Mouse (Mus musculus) MEL (cell line): ENCODE results near the gene Tmem151a. TPM values are rescaled to one million over a fixed set of nuclear protein-coding genes. Genes with fewer than 3 reads are reported as not detected.

Experiments used
- DNase-seq: peaks from one replicate; pipeline ENCODE4 v3.0.0; 2011; ENCODE audit warnings: low read depth, low spot score
- H3K27ac ChIP-seq: 2 replicates; pipeline ENCODE4 v1.5.1; 2012; ENCODE audit warnings: low read depth, mild to moderate bottlenecking, control low read depth, low read length, moderate library complexity; ENCODE audit not compliant: control insufficient read depth
- H3K27me3 ChIP-seq, 2 experiments: fragments of 150-350 bp in 1 of 2; sonication (generic) in 1 of 2; 2 replicates each; pipeline ENCODE4 v1.6.1; 2012; ENCODE audit warnings: low read length in 2 of 2, mild to moderate bottlenecking in 2 of 2, improper control_type of control experiment in 1 of 2, moderate library complexity in 1 of 2; ENCODE audit not compliant: insufficient read depth in 2 of 2, control insufficient read depth in 1 of 2
- H3K36me3 ChIP-seq, 2 experiments: 2 replicates each; pipeline ENCODE4 v1.6.1; 2012 to 2014; ENCODE audit warnings: low read length in 2 of 2, improper control_type of control experiment in 1 of 2, inconsistent platforms in 1 of 2, mild to moderate bottlenecking in 1 of 2; ENCODE audit not compliant: insufficient read depth in 2 of 2, control insufficient read depth in 1 of 2
- H3K4me1 ChIP-seq, 2 experiments: fragments of 150-350 bp in 1 of 2; sonication (generic) in 1 of 2; 2 replicates each; pipeline ENCODE4 v1.6.1; 2012; ENCODE audit warnings: low read length in 2 of 2, improper control_type of control experiment in 1 of 2, mild to moderate bottlenecking in 1 of 2; ENCODE audit not compliant: insufficient read depth in 2 of 2, control insufficient read depth in 1 of 2
- H3K4me3 ChIP-seq, 2 experiments: fragments of 150-350 bp in 1 of 2; sonication (generic) in 1 of 2; 2 replicates each; pipeline ENCODE4 v1.5.1; 2012; ENCODE audit warnings: low read depth in 2 of 2, low read length in 2 of 2, mild to moderate bottlenecking in 2 of 2, moderate library complexity in 2 of 2, control low read depth in 1 of 2, improper control_type of control experiment in 1 of 2; ENCODE audit not compliant: control insufficient read depth in 1 of 2, insufficient read depth in 1 of 2
- H3K79me2 ChIP-seq: 2 replicates; pipeline ENCODE4 v1.6.1; 2012; ENCODE audit warnings: mild to moderate bottlenecking, low read length, moderate library complexity; ENCODE audit not compliant: control insufficient read depth, poor library complexity, insufficient read depth
- H3K9ac ChIP-seq: 2 replicates; pipeline ENCODE4 v1.6.1; 2012; ENCODE audit warnings: low read depth, mild to moderate bottlenecking, control low read depth, low read length, moderate library complexity; ENCODE audit not compliant: control insufficient read depth, poor library complexity, severe bottlenecking
- H3K9me3 ChIP-seq: fragments of 150-350 bp; sonication (generic); replicated peaks from 2 replicates; pipeline ENCODE4 v1.6.1; 2012; ENCODE audit warnings: mild to moderate bottlenecking, low read length, improper control_type of control experiment, moderate library complexity; ENCODE audit not compliant: insufficient read depth
- CHD1 ChIP-seq: IDR thresholded peaks from 2 replicates; pipeline ENCODE4 v1.6.1; 2012; ENCODE audit warnings: low read depth, mild to moderate bottlenecking, inconsistent platforms, low read length, improper control_type of control experiment
- CHD2 ChIP-seq: IDR thresholded peaks from 2 replicates; pipeline ENCODE4 v1.6.1; 2011; ENCODE audit warnings: low read length, improper control_type of control experiment
- E2F4 ChIP-seq: IDR thresholded peaks from 2 replicates; pipeline ENCODE4 v1.6.1; 2011; ENCODE audit warnings: low read depth, low read length, improper control_type of control experiment, borderline replicate concordance
- ELF1 ChIP-seq: IDR thresholded peaks from 2 replicates; pipeline ENCODE4 v1.6.1; 2014; ENCODE audit warnings: low read depth, mild to moderate bottlenecking, inconsistent platforms, low read length, improper control_type of control experiment, moderate library complexity
- EP300 ChIP-seq, 2 experiments: IDR thresholded peaks; 2 replicates each; pipeline ENCODE4 v1.6.1; 2011; ENCODE audit warnings: improper control_type of control experiment in 2 of 2, low read length in 2 of 2, low read depth in 1 of 2, mild to moderate bottlenecking in 1 of 2
- ETS1 ChIP-seq: IDR thresholded peaks from 2 replicates; pipeline ENCODE4 v1.6.1; 2012; ENCODE audit warnings: low read depth, mild to moderate bottlenecking, inconsistent platforms, low read length, improper control_type of control experiment, moderate library complexity
- GATA1 ChIP-seq: IDR thresholded peaks from 2 replicates; pipeline ENCODE4 v1.6.1; 2011; ENCODE audit warnings: low read depth, low read length, improper control_type of control experiment
- JUND ChIP-seq: IDR thresholded peaks from 2 replicates; pipeline ENCODE4 v1.6.1; 2011; ENCODE audit warnings: low read depth, mild to moderate bottlenecking, improper control_type of control experiment, low read length
- KAT2A ChIP-seq: conservative IDR thresholded peaks from 2 replicates; pipeline ENCODE4 v1.6.1; 2012; ENCODE audit warnings: low read depth, low read length, improper control_type of control experiment, inconsistent platforms
- MAX ChIP-seq: IDR thresholded peaks from 2 replicates; pipeline ENCODE4 v1.6.1; 2011; ENCODE audit warnings: low read length, improper control_type of control experiment
- MAZ ChIP-seq: IDR thresholded peaks from 2 replicates; pipeline ENCODE4 v1.6.1; 2012; ENCODE audit warnings: low read depth, mild to moderate bottlenecking, inconsistent platforms, low read length, improper control_type of control experiment
- MXI1 ChIP-seq: IDR thresholded peaks from 2 replicates; pipeline ENCODE4 v1.6.1; 2011; ENCODE audit warnings: mild to moderate bottlenecking, low read depth, low read length, improper control_type of control experiment
- MYB ChIP-seq: IDR thresholded peaks from 2 replicates; pipeline ENCODE4 v1.6.1; 2011; ENCODE audit warnings: mild to moderate bottlenecking, low read depth, low read length, improper control_type of control experiment
- MYC ChIP-seq: IDR thresholded peaks from 2 replicates; pipeline ENCODE4 v1.6.1; 2011; ENCODE audit warnings: low read depth, mild to moderate bottlenecking, low read length, improper control_type of control experiment, moderate library complexity
- NELFE ChIP-seq: IDR thresholded peaks from 2 replicates; pipeline ENCODE4 v1.6.1; 2011; ENCODE audit warnings: low read depth, low read length, improper control_type of control experiment
- POLR2AphosphoS2 ChIP-seq: IDR thresholded peaks from 2 replicates; pipeline ENCODE4 v1.6.1; 2011; ENCODE audit warnings: low read length, improper control_type of control experiment
- RAD21 ChIP-seq: IDR thresholded peaks from 2 replicates; pipeline ENCODE4 v1.6.1; 2011; ENCODE audit warnings: mild to moderate bottlenecking, low read depth, low read length, improper control_type of control experiment
- RCOR1 ChIP-seq: IDR thresholded peaks from 2 replicates; pipeline ENCODE4 v1.6.1; 2012; ENCODE audit warnings: low read depth, mild to moderate bottlenecking, inconsistent platforms, low read length, improper control_type of control experiment
- SIN3A ChIP-seq: IDR thresholded peaks from 2 replicates; pipeline ENCODE4 v1.6.1; 2012; ENCODE audit warnings: low read length, improper control_type of control experiment, inconsistent platforms
- SMC3 ChIP-seq: IDR thresholded peaks from 2 replicates; pipeline ENCODE4 v1.6.1; 2011; ENCODE audit warnings: low read depth, low read length, improper control_type of control experiment
- TAL1 ChIP-seq: IDR thresholded peaks from 2 replicates; pipeline ENCODE4 v1.6.1; 2012; ENCODE audit warnings: mild to moderate bottlenecking, inconsistent platforms, low read length, moderate library complexity, mixed read lengths
- TBP ChIP-seq: IDR thresholded peaks from 2 replicates; pipeline ENCODE4 v1.8.0; 2011; ENCODE audit warnings: low read depth, low read length, improper control_type of control experiment
- UBTF ChIP-seq: IDR thresholded peaks from 2 replicates; pipeline ENCODE4 v1.6.1; 2012; ENCODE audit warnings: low read depth, mild to moderate bottlenecking, inconsistent platforms, low read length, improper control_type of control experiment, moderate library complexity, borderline replicate concordance; ENCODE audit not compliant: insufficient read depth
- USF1 ChIP-seq: IDR thresholded peaks from 2 replicates; pipeline ENCODE4 v1.6.1; 2014; ENCODE audit warnings: low read depth, mild to moderate bottlenecking, inconsistent platforms, low read length, improper control_type of control experiment, moderate library complexity
- ZC3H11A ChIP-seq: IDR thresholded peaks from 2 replicates; pipeline ENCODE4 v1.6.1; 2012; ENCODE audit warnings: low read depth, mild to moderate bottlenecking, inconsistent platforms, low read length, improper control_type of control experiment
- ZKSCAN1 ChIP-seq: IDR thresholded peaks from 2 replicates; pipeline ENCODE4 v1.6.1; 2012; ENCODE audit warnings: low read depth, mild to moderate bottlenecking, inconsistent platforms, low read length, improper control_type of control experiment, moderate library complexity
- polyA plus RNA-seq, 2 experiments: library from polyadenylated mRNA; stranded (reverse) in 1 of 2; unstranded in 1 of 2; fragments of >175 nt in 1 of 2; fragments of >200 nt in 1 of 2; gene quantifications; 2 replicates each; pipeline versions ENCODE4 v1.2.1 to v1.2.4; 2012; ENCODE audit warnings: low replicate concordance in 2 of 2, low read depth in 1 of 2; ENCODE audit not compliant: insufficient read length in 2 of 2, insufficient read depth in 1 of 2, missing spikeins in 1 of 2
- total RNA-seq: library from RNA; depleted of rRNA; stranded (reverse); fragments of 300-350 nt; gene quantifications from 2 replicates; pipeline ENCODE4 v1.2.3, GENCODE M21; 2012

Tmem151a gene
- total and polyA plus RNA-seq, 3 experiments = 0.63 TPM; not detected in 2

DNA sequence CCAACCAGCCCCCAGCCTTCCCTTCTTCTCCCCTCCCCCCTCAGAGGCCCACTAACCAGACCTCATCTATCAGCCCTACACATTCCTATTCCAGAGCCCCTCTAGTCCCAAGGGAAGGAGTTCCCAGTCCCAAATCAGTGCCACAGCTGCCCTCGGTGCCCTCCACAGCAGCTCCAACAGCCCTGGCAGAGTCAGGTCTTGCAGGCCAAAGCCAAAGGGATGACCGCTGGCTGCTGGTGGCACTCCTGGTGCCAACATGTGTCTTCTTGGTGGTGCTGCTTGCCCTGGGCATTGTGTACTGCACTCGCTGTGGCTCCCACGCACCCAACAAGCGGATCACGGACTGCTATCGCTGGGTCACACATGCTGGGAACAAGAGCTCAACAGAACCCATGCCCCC, 15.4 kb downstream of the Tmem151a start:
- H3K36me3 ChIP-seq = peaks cover 0 to 4% of the 10 kb centered on the region in 2 experiments; a peak in 1 of 4 replicates
- peaks cover 2% of the 10 kb centered on the region; the same call in 1 of the 2 replicates for H3K79me2 ChIP-seq
- TF ChIP-seq MYC (no peak), RCOR1 (no peak), TAL1 (no peak), NELFE (no peak), ZC3H11A (no peak), TBP (no peak), MAX (no peak), ELF1 (no peak), SIN3A (no peak), E2F4 (no peak), SMC3 (no peak), USF1 (no peak), JUND (no peak), MYB (no peak), RAD21 (no peak), CHD2 (no peak), UBTF (no peak), ZKSCAN1 (no peak)
- TF ChIP-seq, all 39 proteins: peak for 0
- Histone ChIP-seq H3K4me1 (peaks cover 5 to 34% of the 10 kb centered on the region in 2 experiments), H3K27me3 (no peaks in the 10 kb centered on the region), H3K9ac (no peak overlapping the region), H3K27ac (no peak overlapping the region), H3K4me3 (no peak overlapping the region), H3K9me3 (no peaks in the 10 kb centered on the region)
- no peak for DNase-seq

GRCm38 (mm10) chr19:5069486-5069885, 15.8 kb downstream of the Tmem151a start:
- Histone ChIP-seq H3K4me3 (no peak overlapping the region), H3K9ac (no peak overlapping the region), H3K4me1 (peaks cover 5 to 34% of the 10 kb centered on the region in 2 experiments), H3K27ac (no peak overlapping the region), H3K79me2 (peaks cover 2% of the 10 kb centered on the region; the same call in 1 of the 2 replicates), H3K36me3 (peaks cover 0 to 4% of the 10 kb centered on the region in 2 experiments; a peak in 1 of 4 replicates), H3K27me3 (no peaks in the 10 kb centered on the region), H3K9me3 (no peaks in the 10 kb centered on the region)
- no peak for DNase-seq
- TF ChIP-seq GATA1 = no peak
- no peak for TF ChIP-seq CHD1
- no peak for TF ChIP-seq CHD2
- no peak for TF ChIP-seq EP300 (IDR thresholded peaks at IDR 0.05; ENCODE audit: low read depth in 1 of 2, low read length in 2 of 2)
- TF ChIP-seq RCOR1 = no peak
- no peak for TF ChIP-seq MXI1
- TF ChIP-seq POLR2AphosphoS2 = no peak
- TF ChIP-seq USF1 = no peak
- TF ChIP-seq ETS1 = no peak
- no peak for TF ChIP-seq KAT2A
- TF ChIP-seq UBTF = no peak
- no peak for TF ChIP-seq ELF1
- TF ChIP-seq ZC3H11A = no peak
- TF ChIP-seq SIN3A = no peak
- no peak for TF ChIP-seq MYB
- TF ChIP-seq MAZ = no peak
- TF ChIP-seq ZKSCAN1 = no peak
- TF ChIP-seq NELFE = no peak
